Mouse (Mus musculus) small intestine, adult 2 months (tissue): ENCODE data around the gene Cpsf2. TPM values are rescaled to one million over a fixed set of nuclear protein-coding genes. Genes with fewer than 3 reads are reported as not detected.

Experiments
- H3K27ac ChIP-seq: fragments of 200-500 bp; 2 replicates; pipeline ENCODE4 v1.5.1; 2012; ENCODE audit warnings: low read depth, low read length, control low read depth, inconsistent platforms; ENCODE audit not compliant: insufficient read depth
- H3K27me3 ChIP-seq: fragments of 200-500 bp; 2 replicates; pipeline ENCODE4 v1.6.1; 2012; ENCODE audit warnings: mild to moderate bottlenecking, moderate library complexity, low read length, inconsistent platforms; ENCODE audit not compliant: control insufficient read depth, insufficient read depth
- H3K36me3 ChIP-seq: fragments of 200-500 bp; 2 replicates; pipeline ENCODE4 v1.6.1; 2012; ENCODE audit warnings: mild to moderate bottlenecking, low read length, control low read depth, inconsistent platforms; ENCODE audit not compliant: control insufficient read depth, insufficient read depth
- H3K4me1 ChIP-seq: fragments of 200-500 bp; 2 replicates; pipeline ENCODE4 v1.6.1; 2012; ENCODE audit warnings: low read length, inconsistent platforms, mixed read lengths; ENCODE audit not compliant: control insufficient read depth, insufficient read depth, insufficient read length
- H3K4me3 ChIP-seq: fragments of 200-500 bp; 2 replicates; pipeline ENCODE4 v1.5.1; 2012; ENCODE audit warnings: low read depth, mild to moderate bottlenecking, control low read depth, inconsistent platforms, low read length, moderate library complexity
- CTCF ChIP-seq: fragments of 200-500 bp; IDR thresholded peaks from 2 replicates; pipeline ENCODE4 v1.5.1; 2012; ENCODE audit warnings: low read depth, mild to moderate bottlenecking, control low read depth, inconsistent platforms, low read length, moderate library complexity, mixed read lengths; ENCODE audit not compliant: insufficient replicate concordance, insufficient read length; ENCODE audit errors: extremely low read depth
- POLR2A ChIP-seq: fragments of 200-500 bp; IDR thresholded peaks from 2 replicates; pipeline ENCODE4 v1.6.1; 2012; ENCODE audit warnings: low read depth, mild to moderate bottlenecking, control low read depth, inconsistent platforms, low read length, moderate library complexity
- WGBS: fragments of 180-500 bp; shearing (Covaris S2); methylation state at CpG from one replicate; pipeline ENCODE4 v1.1.7; 2018; 5-methylcytosine and 5-hydroxymethylcytosine counted together
- polyA plus RNA-seq: library from polyadenylated mRNA; depleted of rRNA; stranded (reverse); fragments of >200 nt; gene quantifications from 2 replicates; pipeline ENCODE4 v1.2.3, GENCODE M21; 2012

Gene Cpsf2
- polyA plus RNA-seq, 1 experiment: 1.2 TPM

DNA sequence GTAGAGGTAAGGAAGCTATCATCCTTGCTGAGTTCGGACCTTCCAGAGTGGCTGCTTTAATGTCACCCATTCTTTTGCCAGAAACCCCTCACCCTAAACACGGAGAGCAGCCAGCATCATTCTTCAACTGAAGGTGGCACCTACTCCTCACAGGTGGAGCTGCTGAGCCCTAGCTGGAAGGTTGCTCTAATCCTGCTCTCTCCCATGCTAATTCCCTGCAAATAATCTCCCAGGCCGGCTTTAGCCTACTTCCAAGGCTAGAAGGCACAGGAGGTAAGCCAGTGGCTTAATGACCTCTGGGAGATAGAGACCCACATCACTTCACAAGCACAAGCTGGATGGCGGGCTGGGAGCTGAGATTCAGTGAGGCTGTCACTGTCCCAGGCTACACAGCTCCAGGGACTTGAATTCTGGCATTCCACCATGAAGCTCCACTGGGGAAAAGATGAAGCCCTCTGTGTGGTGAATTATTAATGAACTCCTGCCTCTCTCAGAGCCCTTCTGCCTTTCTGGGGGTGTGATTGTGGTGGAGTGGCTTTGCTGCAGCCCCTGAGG is 54.2 kb downstream of the Cpsf2 start:
- Histone ChIP-seq H3K27ac (no peak overlapping the region), H3K4me3 (no peak overlapping the region), H3K4me1 (no peaks in the 10 kb centered on the region), H3K36me3 (no peaks in the 10 kb centered on the region), H3K27me3 (no peaks in the 10 kb centered on the region; the same call in 1 of the 2 replicates)
- TF ChIP-seq CTCF: no peak
- TF ChIP-seq POLR2A: no peak
- WGBS: 40% methylated on average over 4 of the region's 4 CpGs

DNA sequence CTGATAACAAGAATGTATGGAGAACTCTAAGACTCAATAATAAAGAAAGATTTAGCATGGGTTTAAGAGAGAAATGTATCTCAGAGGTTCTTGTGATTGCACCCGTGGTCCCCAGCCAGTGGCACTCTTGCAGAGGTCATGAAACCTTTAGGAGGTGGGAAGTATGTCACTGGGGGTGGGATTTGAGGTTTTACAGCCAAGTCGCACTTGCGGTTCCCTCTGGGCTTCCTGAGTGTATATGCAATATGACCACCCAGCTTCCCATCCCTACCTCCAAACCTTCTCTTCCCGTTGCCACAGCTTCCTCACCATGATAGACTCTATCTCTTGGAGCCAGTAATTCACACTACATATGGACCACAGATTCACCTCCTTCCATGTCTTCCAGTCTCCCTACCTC is 59.1 kb downstream of the Cpsf2 start:
- no peak overlapping the region for H3K4me3 ChIP-seq
- no peaks in the 10 kb centered on the region for H3K36me3 ChIP-seq
- H3K27ac ChIP-seq: no peak overlapping the region
- no peak for TF ChIP-seq CTCF
- no peak for TF ChIP-seq POLR2A
- H3K4me1 ChIP-seq: no peaks in the 10 kb centered on the region
- H3K27me3 ChIP-seq: no peaks in the 10 kb centered on the region
- 88% methylated on average over 4 of the region's 4 CpGs for WGBS

DNA sequence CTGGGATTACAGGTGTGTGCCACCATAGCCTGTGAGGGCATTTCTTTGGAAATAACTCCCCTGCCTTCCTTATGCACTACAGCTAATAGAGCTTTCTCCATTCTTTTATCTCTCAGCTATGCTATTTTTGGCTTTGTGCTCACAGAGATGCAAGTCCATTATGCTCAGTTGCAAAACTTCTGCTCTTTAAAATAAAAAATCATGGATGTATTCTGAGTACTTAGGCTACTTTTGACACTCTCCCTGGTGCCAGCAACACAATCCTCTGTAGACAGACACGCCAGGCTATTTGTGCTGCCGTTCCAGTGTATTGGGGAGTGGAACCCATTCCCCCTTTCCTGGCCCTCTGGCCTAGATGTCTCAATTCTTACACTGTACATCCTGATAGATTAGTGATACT is 64.1 kb downstream of the Cpsf2 start:
- WGBS: 88% methylated on average over 2 of the region's 2 CpGs
- TF ChIP-seq CTCF (no peak), POLR2A (no peak)
- H3K27ac ChIP-seq: no peak overlapping the region
- H3K4me1 ChIP-seq: no peaks in the 10 kb centered on the region
- no peaks in the 10 kb centered on the region for H3K27me3 ChIP-seq
- no peaks in the 10 kb centered on the region for H3K36me3 ChIP-seq
- no peak overlapping the region for H3K4me3 ChIP-seq

DNA sequence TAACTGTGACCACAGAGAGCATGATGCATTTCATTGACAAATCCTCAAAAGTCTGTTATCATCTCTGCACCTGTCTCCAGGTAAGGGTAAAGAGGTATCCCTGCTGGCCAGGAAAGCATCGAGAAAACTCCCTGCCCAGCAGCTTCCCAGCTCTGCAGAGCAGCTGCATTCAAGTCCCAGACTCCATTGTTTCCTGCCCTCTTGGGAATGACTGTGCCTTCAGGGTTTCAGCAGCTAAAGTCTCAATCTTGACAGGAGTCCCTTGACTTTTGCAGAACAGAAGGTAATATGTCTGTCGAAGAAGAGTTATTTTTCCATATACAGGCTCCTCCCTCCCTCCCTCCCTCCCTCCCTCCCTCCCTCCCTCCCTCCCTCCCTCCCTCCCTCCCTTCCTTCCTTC is 65.9 kb downstream of the Cpsf2 start:
- Histone ChIP-seq H3K4me1 (no peaks in the 10 kb centered on the region), H3K27ac (no peak overlapping the region), H3K36me3 (no peaks in the 10 kb centered on the region), H3K4me3 (no peak overlapping the region), H3K27me3 (no peaks in the 10 kb centered on the region)
- TF ChIP-seq POLR2A (no peak), CTCF (no peak)
- 25% methylated on average over 2 of the region's 2 CpGs for WGBS

DNA sequence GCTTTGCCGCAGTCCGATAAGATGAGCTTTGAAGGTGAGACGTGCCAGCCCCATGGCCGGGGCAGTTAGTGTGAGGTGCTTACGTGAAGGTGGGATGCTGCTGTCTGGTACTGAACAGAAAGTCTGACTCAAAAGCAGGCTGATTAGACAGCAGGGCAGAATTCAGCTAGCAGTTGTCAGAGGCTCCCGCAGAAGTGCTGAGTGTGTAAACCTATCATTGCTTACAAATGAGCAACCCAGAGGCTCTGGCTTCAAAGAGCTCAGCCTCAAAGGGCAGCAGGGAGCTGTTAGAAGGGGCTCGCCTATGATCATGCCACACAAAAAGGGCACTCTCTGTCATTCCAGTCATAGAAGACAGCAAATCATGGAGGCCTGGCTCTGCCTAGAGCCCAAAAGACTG is 66.5 kb downstream of the Cpsf2 start:
- Histone ChIP-seq H3K4me3 (no peak overlapping the region), H3K4me1 (no peaks in the 10 kb centered on the region), H3K36me3 (no peaks in the 10 kb centered on the region), H3K27ac (no peak overlapping the region), H3K27me3 (no peaks in the 10 kb centered on the region)
- TF ChIP-seq CTCF: no peak
- no peak for TF ChIP-seq POLR2A
- WGBS: 57% methylated on average over 7 of the region's 7 CpGs

DNA sequence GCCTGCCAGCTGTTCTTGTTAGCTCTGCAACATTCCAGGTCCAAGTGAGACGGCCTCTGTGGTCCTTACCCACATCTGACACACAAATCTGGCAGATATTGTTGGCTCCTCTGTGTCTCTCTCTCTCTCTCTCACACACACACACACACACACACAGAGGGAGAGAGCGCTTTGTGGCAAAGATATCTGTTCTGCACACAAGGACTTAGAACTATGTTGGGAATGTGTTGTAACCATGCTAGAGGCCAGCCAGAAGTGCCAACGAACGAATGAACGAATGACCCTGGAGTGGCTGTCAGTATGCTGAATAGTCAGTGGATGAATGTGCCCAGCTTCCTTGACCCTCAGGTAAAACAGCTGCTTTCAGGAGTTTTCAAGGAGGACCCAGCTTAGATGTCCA is 68.1 kb downstream of the Cpsf2 start:
- Histone ChIP-seq H3K36me3 (no peaks in the 10 kb centered on the region), H3K4me3 (no peak overlapping the region), H3K4me1 (no peaks in the 10 kb centered on the region), H3K27me3 (0 out of 2 replicates have a peak, but pooled peaks cover 2% of the 10 kb centered on the region), H3K27ac (no peak overlapping the region)
- 67% methylated on average over 5 of the region's 5 CpGs for WGBS
- no peak for TF ChIP-seq POLR2A
- TF ChIP-seq CTCF: no peak

DNA sequence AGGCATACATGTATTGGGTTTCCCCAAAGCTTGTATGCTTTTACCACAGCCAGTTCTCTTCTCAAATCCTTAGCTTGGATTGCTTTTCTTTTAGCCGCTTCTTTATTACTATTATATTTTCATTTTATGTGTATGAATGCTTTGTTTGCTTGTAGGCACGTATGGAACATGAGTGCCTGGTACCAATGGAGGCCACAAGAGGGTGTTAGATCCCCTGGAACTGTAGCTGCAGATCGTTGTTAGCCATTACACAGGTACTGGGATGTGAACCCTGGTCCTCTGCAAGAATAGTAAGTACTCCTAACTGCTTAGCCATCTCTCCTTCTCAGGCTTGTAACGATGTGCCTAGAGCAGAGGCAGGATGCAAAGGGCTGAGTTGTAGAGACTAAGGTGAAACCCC is 78.4 kb downstream of the Cpsf2 start:
- Histone ChIP-seq H3K4me3 (no peak overlapping the region), H3K27ac (no peak overlapping the region), H3K4me1 (no peaks in the 10 kb centered on the region), H3K36me3 (no peaks in the 10 kb centered on the region), H3K27me3 (no peaks in the 10 kb centered on the region)
- WGBS: 86% methylated on average over 4 of the region's 4 CpGs
- no peak for TF ChIP-seq CTCF
- no peak for TF ChIP-seq POLR2A
